Comparison of ENCODE assay signal across 13 mouse cellular contexts in genomic region chr7:80745746-80746145, GRCm38 (mm10). TPM values are rescaled to one million over a fixed set of nuclear protein-coding genes. Genes with fewer than 3 reads are reported as not detected.
DNase-seq lines count a peak whose midpoint lies in the region; ATAC-seq lines count a peak whose summit lies in the region.
"Had no signal": no experiment of that assay in that cellular context is flagged by ENCODE, and none has a peak within 500 bp of the region (broad histone marks: within the 10 kb centered on the region; RNA-seq: fewer than 3 reads in every experiment).

No protein-coding gene starts in this region.

- no peaks in the 10 kb centered on the region for H3K9me3 ChIP-seq in heart, embryonic 15.5 days (replicated peaks)
- no peaks in the 10 kb centered on the region for H3K9me3 ChIP-seq in embryonic facial prominence, embryonic 14.5 days (ENCODE audit: control insufficient read depth, low read length)
- H3K9me3 ChIP-seq in midbrain, embryonic 12.5 days, result no peaks in the 10 kb centered on the region
- H3K9me3 ChIP-seq: liver, embryonic 15.5 days had no signal

- no peaks in the 10 kb centered on the region for H3K27me3 ChIP-seq in heart, embryonic 15.5 days
- H3K27me3 ChIP-seq in embryonic facial prominence, embryonic 14.5 days (replicated peaks; ENCODE audit: control insufficient read depth, insufficient read depth, low read length), result no peaks in the 10 kb centered on the region
- H3K27me3 ChIP-seq in midbrain, embryonic 12.5 days, result no peaks in the 10 kb centered on the region
- H3K27me3 ChIP-seq: liver, embryonic 15.5 days had no signal

- peak overlapping the region; percentile 76 for H3K27ac ChIP-seq in heart, embryonic 15.5 days
- peak overlapping the region; percentile 65 for H3K27ac ChIP-seq in embryonic facial prominence, embryonic 14.5 days (replicated peaks; ENCODE audit: low read depth, low read length)
- peak overlapping the region; percentile 84 for H3K27ac ChIP-seq in midbrain, embryonic 12.5 days (replicated peaks)
- H3K27ac ChIP-seq: left cerebral cortex, adult 2 months; liver, embryonic 15.5 days had no signal

- ATAC-seq in heart, embryonic 15.5 days (replicated peaks; ENCODE audit: insufficient number of reproducible peaks, insufficient read depth, low FRiP score, low read depth), result no peak
- ATAC-seq in embryonic facial prominence, embryonic 14.5 days (ENCODE audit: low read depth), result no peak
- ATAC-seq in midbrain, embryonic 12.5 days (ENCODE audit: low FRiP score, low read depth), result peak; percentile 27; the same call in 1 of the 2 replicates

- intact Hi-C loops in heart, postnatal 14 days (cut with DNase I), result loop anchor here (2.0 kb wide), 1 partner anchor 57 kb away; no protein-coding TSS in a partner anchor

- H3K4me2 ChIP-seq in heart, embryonic 15.5 days, result no peak overlapping the region
- H3K4me2 ChIP-seq in embryonic facial prominence, embryonic 14.5 days (ENCODE audit: low read depth, low read length), result no peak overlapping the region
- peak overlapping the region; percentile 21 for H3K4me2 ChIP-seq in midbrain, embryonic 12.5 days (replicated peaks)
- H3K4me2 ChIP-seq: liver, embryonic 15.5 days had no signal

- peaks cover 51% of the 10 kb centered on the region for H3K4me1 ChIP-seq in heart, embryonic 15.5 days (replicated peaks)
- H3K4me1 ChIP-seq in embryonic facial prominence, embryonic 14.5 days (ENCODE audit: control insufficient read depth, insufficient read depth, low read length), result peaks cover 23% of the 10 kb centered on the region
- peaks cover 30% of the 10 kb centered on the region for H3K4me1 ChIP-seq in midbrain, embryonic 12.5 days
- H3K4me1 ChIP-seq: liver, embryonic 15.5 days had no signal

- DNase-seq in heart, postnatal 14 days, result no peak
- peak; percentile 21 for DNase-seq in ES-CJ7 (ENCODE audit: low read depth, low spot score)
- DNase-seq in embryonic facial prominence, embryonic 14.5 days (ENCODE audit: low spot score), result peak; percentile 35
- DNase-seq in T-cell, adult 2 months (ENCODE audit: low spot score), result no peak
- no peak for DNase-seq in cerebellum, adult 9-10 months
- DNase-seq in ovary, postnatal 14 days (ENCODE audit: low spot score), result no peak
- DNase-seq: adrenal gland, postnatal 10 days; cerebellum, adult 9-11 months; right cerebral cortex, postnatal 4 days had no signal

- H3K36me3 ChIP-seq in heart, embryonic 15.5 days, result peaks cover 60% of the 10 kb centered on the region
- peaks cover 67% of the 10 kb centered on the region for H3K36me3 ChIP-seq in embryonic facial prominence, embryonic 14.5 days (ENCODE audit: control insufficient read depth, insufficient read depth, low read length)
- peaks cover 35% of the 10 kb centered on the region for H3K36me3 ChIP-seq in midbrain, embryonic 12.5 days

- 16% methylated on average over 3 of the region's 3 CpGs for WGBS in heart, embryonic 15.5 days
- 27% methylated on average over 3 of the region's 3 CpGs for WGBS in embryonic facial prominence, embryonic 14.5 days
- 5% methylated on average over 3 of the region's 3 CpGs for WGBS in midbrain, embryonic 12.5 days

- H3K9ac ChIP-seq in heart, embryonic 15.5 days, result 0 out of 2 replicates have a peak overlapping the region, but pooled peaks have one; percentile 7
- no peak overlapping the region for H3K9ac ChIP-seq in embryonic facial prominence, embryonic 14.5 days (ENCODE audit: low read depth, low read length)
- no peak overlapping the region for H3K9ac ChIP-seq in midbrain, embryonic 12.5 days (replicated peaks)
- H3K9ac ChIP-seq: liver, embryonic 15.5 days had no signal

- H3K4me3 ChIP-seq in heart, embryonic 15.5 days, result no peak overlapping the region
- H3K4me3 ChIP-seq in embryonic facial prominence, embryonic 14.5 days (ENCODE audit: low read depth, low read length), result no peak overlapping the region
- H3K4me3 ChIP-seq in midbrain, embryonic 12.5 days, result no peak overlapping the region
- H3K4me3 ChIP-seq: left cerebral cortex, adult 2 months; liver, embryonic 15.5 days had no signal

RNA-seq across cellular contexts. Expression of gene Crtc3, which starts 57.1 kb away (rescaled TPM):
- polyA plus RNA-seq in heart, embryonic 15.5 days (2015; fragmentation: Nextera tagmentation; extraction: Ambion mirVana), result 16.9 and 21.7 TPM in 2 replicates
- 10 to 100 TPM; 16.2 to 20.1 TPM for total RNA-seq in heart, postnatal 14 days (2021)
- polyA plus RNA-seq in embryonic facial prominence, embryonic 14.5 days (2014; fragmentation: Nextera tagmentation; extraction: Ambion mirVana), result 21.6 and 22.9 TPM in 2 replicates
- 12.6 and 13.7 TPM in 2 replicates for polyA plus RNA-seq in midbrain, embryonic 12.5 days (2016; fragmentation: Nextera tagmentation; extraction: Ambion mirVana)

Comparison
In these comparisons a context has a peak if more than half of its experiments do, and no peak if none do; other contexts are left out.
1. DNase-seq: peak in ES-CJ7 (single experiment) and embryonic facial prominence, embryonic 14.5 days (single experiment); none in heart, postnatal 14 days (0 of 2), T-cell, adult 2 months (single experiment), cerebellum, adult 9-10 months (single experiment) and ovary, postnatal 14 days (single experiment).
2. Peak in every context shown above with its lines, with median percentiles within 50 percentile points of each other: H3K27ac ChIP-seq.